Mouse (Mus musculus): ENCODE measurements around the gene Ltbp4. TPM values are rescaled to one million over a fixed set of nuclear protein-coding genes. Genes with fewer than 3 reads are reported as not detected.

Ltbp4 gene
- total RNA-seq, 2 experiments from 2014 or later = 0.05 to 0.39 TPM

DNA sequence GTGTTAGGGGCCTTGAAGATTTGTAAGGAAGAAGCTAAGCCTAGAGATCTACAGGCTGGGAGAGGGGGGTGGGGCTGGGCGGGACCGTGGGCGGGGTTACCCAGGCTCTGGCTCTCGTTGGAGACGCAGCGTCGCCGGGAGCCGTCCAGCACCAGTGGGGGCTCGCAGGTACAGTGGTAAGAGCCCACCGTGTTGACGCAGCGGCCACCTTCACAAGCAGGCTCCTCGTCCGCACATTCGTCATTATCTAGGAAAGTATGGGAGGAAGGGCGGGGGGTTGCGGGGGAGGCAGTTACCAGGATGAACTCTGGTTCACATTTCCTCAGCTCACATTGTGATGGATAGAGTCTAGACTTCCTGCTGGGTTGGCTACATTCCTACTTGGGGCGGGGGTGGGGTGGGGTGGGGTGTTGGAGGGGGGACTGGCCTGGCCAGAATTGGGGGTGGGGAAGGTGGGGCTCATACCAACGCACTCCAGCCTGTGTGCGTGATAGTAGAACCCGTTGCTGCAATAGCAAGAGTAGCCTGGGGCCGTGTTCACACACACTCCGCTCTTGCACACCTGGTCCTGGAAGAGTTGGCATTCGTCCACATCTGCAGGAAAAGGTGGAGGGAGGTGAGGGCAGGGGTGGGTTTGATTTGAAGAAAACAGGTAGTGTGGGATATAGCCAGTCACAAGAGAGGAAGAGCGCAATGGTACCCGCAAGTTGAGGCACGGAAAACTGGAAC is 28.5 kb downstream of the Ltbp4 start:
- no peak for ATAC-seq (replicated peaks; ENCODE audit: low FRiP score, low TSS enrichment, poor library complexity, severe bottlenecking)

DNA sequence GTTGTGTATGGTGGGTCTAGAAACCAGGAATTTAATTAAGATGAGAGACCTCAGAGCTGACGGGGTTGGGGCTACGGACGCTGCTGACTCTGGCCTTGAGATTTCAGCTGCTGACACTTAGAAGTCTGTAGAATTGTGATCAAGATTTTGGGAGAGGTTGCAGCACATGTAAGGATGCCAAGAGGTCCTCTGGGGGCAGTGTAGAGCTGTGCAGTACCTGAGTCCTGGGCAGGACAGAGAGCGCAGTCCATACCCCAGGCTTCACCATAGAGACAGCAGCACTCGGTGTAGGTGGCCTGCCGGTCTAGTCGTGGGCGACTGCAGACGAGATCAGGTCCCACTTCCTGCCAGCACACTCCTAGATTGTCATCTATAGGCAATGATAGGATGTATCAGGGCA is 29.9 kb downstream of the Ltbp4 start:
- ATAC-seq (replicated peaks; ENCODE audit: low FRiP score, low TSS enrichment, poor library complexity, severe bottlenecking) = 0 out of 2 replicates have a peak, but pooled peaks have one; percentile 45

DNA sequence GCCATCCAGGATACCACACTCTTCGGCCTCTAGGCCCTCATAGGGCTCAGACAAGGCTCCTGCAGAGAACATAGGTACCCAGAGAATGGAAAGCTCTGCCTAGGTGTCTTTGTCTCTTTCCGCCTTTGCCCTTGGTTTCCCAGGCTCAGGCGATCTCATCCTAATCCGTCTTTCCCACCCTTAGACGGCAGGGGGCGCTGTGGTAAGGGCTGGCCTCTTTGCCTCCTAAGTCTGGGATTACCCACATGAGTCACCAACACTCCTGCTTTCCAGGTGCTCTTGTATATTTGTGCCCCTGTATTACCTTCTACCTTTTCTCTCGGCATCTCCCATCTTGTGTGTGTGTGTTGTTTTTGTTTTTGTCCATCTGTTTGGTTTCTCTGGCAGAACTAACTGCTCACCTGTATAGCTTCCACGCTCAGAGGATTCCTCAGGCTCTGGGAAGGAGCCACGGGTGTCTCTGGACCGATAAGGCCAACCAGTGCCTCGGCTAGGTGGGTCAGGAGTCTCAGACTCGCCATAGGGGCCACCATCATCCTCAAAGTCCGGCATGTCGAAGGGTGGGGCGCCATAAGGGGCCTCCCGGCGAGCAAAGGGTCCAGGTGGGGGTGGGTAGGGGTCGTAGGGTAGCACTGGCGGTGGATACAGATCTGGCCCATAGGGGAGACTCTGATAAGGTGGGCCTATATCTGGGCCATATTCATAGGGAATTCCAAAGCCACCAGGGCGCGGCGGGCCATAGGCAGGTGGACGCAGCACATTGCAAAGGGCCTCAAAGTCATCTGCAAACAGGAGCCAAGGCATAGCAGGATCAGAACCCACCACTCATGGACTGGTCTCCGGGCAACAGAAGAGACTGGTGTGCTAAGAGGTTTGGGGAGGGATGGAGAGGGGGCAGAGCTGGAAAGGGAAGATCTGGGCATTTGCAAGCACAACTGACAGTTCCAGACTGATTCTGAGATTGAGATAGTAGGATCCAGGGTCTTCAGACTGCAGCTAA is 31.0 kb downstream of the Ltbp4 start:
- no peak for ATAC-seq (replicated peaks; ENCODE audit: low FRiP score, low TSS enrichment, poor library complexity, severe bottlenecking)

DNA sequence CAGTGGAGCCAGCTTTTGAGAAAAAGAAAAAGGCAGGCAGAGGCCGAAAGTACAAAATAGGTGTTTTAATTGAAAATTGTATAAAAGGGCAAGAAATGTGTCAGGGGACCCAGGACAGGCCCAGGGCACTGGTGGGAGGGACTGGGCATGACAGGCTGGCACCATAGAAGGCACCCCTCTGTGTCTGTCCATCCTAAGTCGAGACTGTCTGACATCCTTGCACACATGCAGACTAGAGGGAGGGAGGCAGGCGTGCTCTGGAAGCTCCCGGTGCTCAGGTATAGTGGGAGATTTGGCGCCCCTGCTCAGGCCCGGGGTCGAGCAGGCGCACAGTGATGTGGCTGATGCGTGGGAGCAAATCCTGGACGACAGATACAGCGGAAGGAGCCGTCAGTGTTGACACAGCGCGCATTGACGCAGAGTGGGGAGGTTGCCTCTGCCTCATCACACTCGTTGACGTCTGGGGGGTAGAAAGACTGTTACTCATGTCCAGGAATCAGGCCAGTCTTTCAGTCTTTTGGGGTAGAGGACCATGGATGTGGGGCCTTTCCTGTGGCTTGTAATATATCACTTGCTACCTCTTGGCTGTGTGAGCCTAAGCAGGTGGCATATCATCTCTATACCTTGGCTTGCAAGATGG is 32.3 kb downstream of the Ltbp4 start:
- ATAC-seq (replicated peaks; ENCODE audit: low FRiP score, low TSS enrichment, poor library complexity, severe bottlenecking) = no peak

- ATAC-seq (replicated peaks; ENCODE audit: low FRiP score, low TSS enrichment, poor library complexity, severe bottlenecking) = peak; percentile 75
These were observed 35.3 kb downstream of the Ltbp4 start for GRCm38 (mm10) chr7:27302172-27302571.

DNA sequence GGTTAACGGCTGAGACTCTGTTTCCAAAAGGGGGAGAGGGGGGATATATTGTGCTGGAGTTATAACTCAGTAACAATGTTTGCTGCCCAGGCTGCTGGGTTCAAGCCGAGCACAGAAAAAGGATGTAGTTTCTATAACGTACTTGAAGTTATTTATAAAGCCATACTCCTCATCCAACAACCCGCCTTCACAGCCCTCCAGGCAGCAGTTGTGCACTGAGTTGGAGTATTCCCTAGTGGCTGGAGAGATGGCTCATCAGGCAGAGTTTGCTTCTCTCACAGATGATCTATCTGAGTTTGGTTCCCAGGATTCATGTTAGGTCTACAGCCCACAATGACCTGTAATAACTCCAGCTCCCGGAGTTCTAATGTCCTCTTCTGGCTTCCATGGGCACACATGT is 36.7 kb downstream of the Ltbp4 start:
- no peak for ATAC-seq (replicated peaks; ENCODE audit: low FRiP score, low TSS enrichment, poor library complexity, severe bottlenecking)

DNA sequence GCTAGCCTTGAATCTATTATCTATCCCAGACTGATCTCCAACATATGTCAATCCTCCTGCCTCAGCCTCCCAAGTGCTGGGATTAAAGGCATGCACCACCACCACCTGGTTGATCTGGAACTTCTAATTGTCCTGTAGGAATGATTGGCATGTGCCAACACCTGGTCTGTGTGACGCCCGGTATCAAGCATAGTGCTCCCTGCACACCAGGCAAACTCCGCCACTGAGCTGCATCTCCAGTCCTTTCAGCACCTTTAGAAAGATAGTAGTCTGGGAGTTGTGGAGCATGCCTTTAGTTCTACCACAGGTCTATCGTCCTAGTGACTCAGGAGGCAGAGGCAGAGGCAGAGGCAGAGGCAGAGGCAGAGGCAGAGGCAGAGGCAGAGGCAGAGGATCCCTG is 37.1 kb downstream of the Ltbp4 start:
- no peak for ATAC-seq (replicated peaks; ENCODE audit: low FRiP score, low TSS enrichment, poor library complexity, severe bottlenecking)

GRCm38 (mm10) chr7:27298816-27299215 is 38.7 kb downstream of the Ltbp4 start:
- no peak for ATAC-seq (replicated peaks; ENCODE audit: low FRiP score, low TSS enrichment, poor library complexity, severe bottlenecking)

- ATAC-seq (replicated peaks; ENCODE audit: low FRiP score, low TSS enrichment, poor library complexity, severe bottlenecking) = no peak
These were observed 39.4 kb downstream of the Ltbp4 start for GRCm38 (mm10) chr7:27298033-27298610.

- ATAC-seq (replicated peaks; ENCODE audit: low FRiP score, low TSS enrichment, poor library complexity, severe bottlenecking) = no peak
These were observed 41.0 kb downstream of the Ltbp4 start for GRCm38 (mm10) chr7:27296518-27296917.

GRCm38 (mm10) chr7:27295956-27296355 is 41.5 kb downstream of the Ltbp4 start:
- ATAC-seq (replicated peaks; ENCODE audit: low FRiP score, low TSS enrichment, poor library complexity, severe bottlenecking) = no peak

- ATAC-seq (replicated peaks; ENCODE audit: low FRiP score, low TSS enrichment, poor library complexity, severe bottlenecking) = no peak
These were observed 45.6 kb downstream of the Ltbp4 start for GRCm38 (mm10) chr7:27291795-27292466.

- ATAC-seq (replicated peaks; ENCODE audit: low FRiP score, low TSS enrichment, poor library complexity, severe bottlenecking) = no peak
These were observed 46.9 kb downstream of the Ltbp4 start for GRCm38 (mm10) chr7:27290555-27290954.

- no peak for ATAC-seq (replicated peaks; ENCODE audit: low FRiP score, low TSS enrichment, poor library complexity, severe bottlenecking)
These were observed 48.8 kb downstream of the Ltbp4 start for GRCm38 (mm10) chr7:27288732-27289131.

DNA sequence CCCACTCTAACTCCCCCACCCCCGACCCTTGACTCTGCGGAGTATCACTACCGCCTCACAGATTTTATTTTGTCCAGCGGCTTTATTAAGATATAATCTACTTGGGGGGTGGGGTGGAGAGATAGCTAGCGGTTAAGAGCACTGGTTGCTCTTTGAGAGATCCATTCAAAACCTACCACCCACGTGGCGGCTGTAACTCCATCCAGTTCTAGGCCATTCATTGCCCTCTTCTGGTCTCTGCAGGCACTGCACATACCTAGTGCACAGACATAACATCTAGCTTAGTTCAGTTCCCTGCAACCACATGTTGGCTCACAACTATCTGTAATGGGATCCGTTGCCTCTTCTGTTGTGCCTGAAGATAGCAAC is 51.8 kb downstream of the Ltbp4 start:
- ATAC-seq (replicated peaks; ENCODE audit: low FRiP score, low TSS enrichment, poor library complexity, severe bottlenecking) = peak; percentile 89

- ATAC-seq (replicated peaks; ENCODE audit: low FRiP score, low TSS enrichment, poor library complexity, severe bottlenecking) = peak; percentile 42
These were observed 52.4 kb downstream of the Ltbp4 start for GRCm38 (mm10) chr7:27284865-27285697.

- no peak for ATAC-seq (replicated peaks; ENCODE audit: low FRiP score, low TSS enrichment, poor library complexity, severe bottlenecking)
These were observed 55.3 kb downstream of the Ltbp4 start for GRCm38 (mm10) chr7:27282225-27282624.

- no peak for ATAC-seq (replicated peaks; ENCODE audit: low FRiP score, low TSS enrichment, poor library complexity, severe bottlenecking)
These were observed 55.8 kb downstream of the Ltbp4 start for GRCm38 (mm10) chr7:27281717-27282116.

Data from megakaryocyte-erythroid progenitor cell, adult 5-6 weeks (primary cell).